Mouse (Mus musculus) gastrocnemius, postnatal 10 days (tissue): ENCODE measurements around the gene Churc1. TPM values are rescaled to one million over a fixed set of nuclear protein-coding genes. Genes with fewer than 3 reads are reported as not detected.

Source experiments
- total RNA-seq, 2 experiments: library from RNA; stranded (reverse); gene quantifications; 2 replicates each; pipeline ENCODE4 v1.2.3; 2021

Churc1 gene
- total RNA-seq, 2 experiments from 2014 or later: 48.1 to 55.1 TPM

Other genes starting within 250 kb of the Churc1 start
- gene Plekhg3, start 234.6 kb upstream of the Churc1 start, total RNA-seq: 10 to 100 TPM; 13.6 to 18.5 TPM
- gene Sptb, start 55.0 kb upstream of the Churc1 start, total RNA-seq: 100 to 1,000 TPM; 102 TPM
- gene Fntb, start 51 bp downstream of the Churc1 start, total RNA-seq: 10 to 100 TPM; 17.0 to 18.1 TPM
- not detected for gene Gpx2, start 30.0 kb downstream of the Churc1 start, total RNA-seq
- 10 to 100 TPM in 1 of 2 experiments, 1 to 10 TPM in 1; 7.7 to 10.7 TPM for gene Rab15, start 57.4 kb downstream of the Churc1 start, total RNA-seq
- gene Max, start 196.7 kb downstream of the Churc1 start, total RNA-seq: 10 to 100 TPM; 41.8 to 43.1 TPM